Comparison of ENCODE assay signal across 8 mouse cellular contexts in genomic region chr1:128243627-128243995, GRCm38 (mm10). TPM values are rescaled to one million over a fixed set of nuclear protein-coding genes. Genes with fewer than 3 reads are reported as not detected.
DNase-seq lines count a peak whose midpoint lies in the region; ATAC-seq lines count a peak whose summit lies in the region.

Ubxn4 (plus strand) TSS chr1:128243964.

- H3K4me3 ChIP-seq in embryonic facial prominence, embryonic 11.5 days (ENCODE audit: low read depth, low read length) = peak within 1 kb of the TSS; percentile 78
- peak within 1 kb of the TSS; percentile 93 for H3K4me3 ChIP-seq in heart, embryonic 12.5 days
- H3K4me3 ChIP-seq in midbrain, embryonic 14.5 days (replicated peaks; ENCODE audit: low read depth, low read length) = peak within 1 kb of the TSS; percentile 69

- no peaks in the 10 kb centered on the region for H3K27me3 ChIP-seq in embryonic facial prominence, embryonic 11.5 days (ENCODE audit: control insufficient read depth, insufficient read depth, low read length)
- H3K27me3 ChIP-seq in heart, embryonic 12.5 days (replicated peaks) = no peaks in the 10 kb centered on the region
- no peaks in the 10 kb centered on the region for H3K27me3 ChIP-seq in midbrain, embryonic 14.5 days (ENCODE audit: control insufficient read depth, insufficient read depth, low read length)

- peak; percentile 27; the same call in 1 of the 2 replicates for ATAC-seq in embryonic facial prominence, embryonic 11.5 days (replicated peaks; ENCODE audit: insufficient number of reproducible peaks, low FRiP score, low TSS enrichment, low read depth)
- peak; percentile 9; the same call in 1 of the 2 replicates for ATAC-seq in heart, embryonic 12.5 days (ENCODE audit: insufficient number of reproducible peaks, low FRiP score)
- peak; percentile 53 for ATAC-seq in midbrain, embryonic 14.5 days (ENCODE audit: low FRiP score, low TSS enrichment)

- no peaks in the 10 kb centered on the region for H3K9me3 ChIP-seq in embryonic facial prominence, embryonic 11.5 days (replicated peaks; ENCODE audit: control insufficient read depth, low read length)
- H3K9me3 ChIP-seq in heart, embryonic 12.5 days (replicated peaks) = no peaks in the 10 kb centered on the region
- H3K9me3 ChIP-seq in midbrain, embryonic 14.5 days (ENCODE audit: control insufficient read depth, low read length) = no peaks in the 10 kb centered on the region

- H3K36me3 ChIP-seq in embryonic facial prominence, embryonic 11.5 days (replicated peaks; ENCODE audit: control insufficient read depth, insufficient read depth, low read depth, low read length) = no peaks in the 10 kb centered on the region
- H3K36me3 ChIP-seq in heart, embryonic 12.5 days = peaks cover 12% of the 10 kb centered on the region
- H3K36me3 ChIP-seq in midbrain, embryonic 14.5 days (ENCODE audit: control insufficient read depth, insufficient read depth, low read length) = 0 out of 2 replicates have a peak, but pooled peaks cover 8% of the 10 kb centered on the region

- peak within 1 kb of the TSS; percentile 70 for H3K27ac ChIP-seq in embryonic facial prominence, embryonic 11.5 days (replicated peaks; ENCODE audit: low read depth, low read length)
- peak within 1 kb of the TSS; percentile 96 for H3K27ac ChIP-seq in heart, embryonic 12.5 days (ENCODE audit: poor library complexity, severe bottlenecking)
- peak within 1 kb of the TSS; percentile 89 for H3K27ac ChIP-seq in midbrain, embryonic 14.5 days (replicated peaks; ENCODE audit: low read depth, low read length)

- H3K9ac ChIP-seq in embryonic facial prominence, embryonic 11.5 days (replicated peaks; ENCODE audit: low read length) = peak within 1 kb of the TSS; percentile 79
- H3K9ac ChIP-seq in heart, embryonic 12.5 days = peak within 1 kb of the TSS; percentile 95
- H3K9ac ChIP-seq in midbrain, embryonic 14.5 days (replicated peaks; ENCODE audit: low read length) = peak within 1 kb of the TSS; percentile 75

- H3K4me1 ChIP-seq in embryonic facial prominence, embryonic 11.5 days (ENCODE audit: control insufficient read depth, insufficient read depth, low read length) = no peaks in the 10 kb centered on the region
- H3K4me1 ChIP-seq in heart, embryonic 12.5 days (replicated peaks) = peaks cover 7% of the 10 kb centered on the region; the same call in 1 of the 2 replicates
- peaks cover 17% of the 10 kb centered on the region for H3K4me1 ChIP-seq in midbrain, embryonic 14.5 days (ENCODE audit: control insufficient read depth, insufficient read depth, low read length)

- H3K4me2 ChIP-seq in embryonic facial prominence, embryonic 11.5 days (ENCODE audit: low read depth, low read length) = peak within 1 kb of the TSS; percentile 93
- peak within 1 kb of the TSS; percentile 92 for H3K4me2 ChIP-seq in heart, embryonic 12.5 days
- peak within 1 kb of the TSS; percentile 91 for H3K4me2 ChIP-seq in midbrain, embryonic 14.5 days (ENCODE audit: low read length)

- peak; percentile 30 for DNase-seq in right cerebral cortex, adult 18-20 months
- DNase-seq in right cerebral cortex, postnatal 4 days = no peak
- no peak for DNase-seq in embryonic facial prominence, embryonic 11.5 days (ENCODE audit: low spot score)
- DNase-seq in layer of hippocampus, postnatal 25 days (ENCODE audit: extremely low spot score in 1 of 2, low spot score in 1 of 2) = no peak
- no peak for DNase-seq in midbrain, embryonic 14.5 days
- DNase-seq in embryo, embryonic 9.5 days (ENCODE audit: extremely low spot score) = no peak
- DNase-seq in kidney, adult 11 months = no peak

- 9% methylated on average over 10 of the region's 10 CpGs for WGBS in embryonic facial prominence, embryonic 11.5 days
- WGBS in heart, embryonic 12.5 days = 9% methylated on average over 10 of the region's 10 CpGs
- 5% methylated on average over 10 of the region's 10 CpGs for WGBS in midbrain, embryonic 14.5 days

RNA-seq across cellular contexts. Expression of gene Ubxn4, which starts in this region (rescaled TPM):
- polyA plus RNA-seq in embryonic facial prominence, embryonic 11.5 days (2014; fragmentation: Nextera tagmentation; extraction: Ambion mirVana) = 58.1 and 59.4 TPM in 2 replicates
- 65.3 and 66.3 TPM in 2 replicates for polyA plus RNA-seq in heart, embryonic 12.5 days (2016; fragmentation: Nextera tagmentation; extraction: Ambion mirVana)
- total RNA-seq in layer of hippocampus, postnatal 25 days (2021) = 10 to 100 TPM; 58.8 to 59.9 TPM
- 75.9 and 81.5 TPM in 2 replicates for polyA plus RNA-seq in midbrain, embryonic 14.5 days (2014; fragmentation: Nextera tagmentation; extraction: Ambion mirVana)
